Mouse (Mus musculus) liver, adult 2 months (tissue): Measurements from ENCODE around the gene Olfr622. TPM values are rescaled to one million over a fixed set of nuclear protein-coding genes. Genes with fewer than 3 reads are reported as not detected.

ENCODE experiments used
- DNase-seq: peaks from one replicate; pipeline ENCODE4 v3.0.0-alpha.2; 2011; ENCODE audit warnings: low read depth, low spot score; ENCODE audit errors: extremely low read depth
- H3K27ac ChIP-seq: fragments of 200-500 bp; replicated peaks from 2 replicates; pipeline ENCODE4 v1.5.1; 2012; ENCODE audit warnings: low read depth, mild to moderate bottlenecking, control low read depth, inconsistent platforms, low read length; ENCODE audit not compliant: insufficient read depth
- H3K27me3 ChIP-seq: fragments of 200-500 bp; 2 replicates; pipeline ENCODE4 v1.6.1; 2012; ENCODE audit warnings: mild to moderate bottlenecking, moderate library complexity, low read length, inconsistent platforms; ENCODE audit not compliant: control insufficient read depth, insufficient read depth
- H3K36me3 ChIP-seq: fragments of 200-500 bp; 2 replicates; pipeline ENCODE4 v1.6.1; 2012; ENCODE audit warnings: low read length, inconsistent platforms; ENCODE audit not compliant: control insufficient read depth, insufficient read depth
- H3K4me1 ChIP-seq: fragments of 200-500 bp; 2 replicates; pipeline ENCODE4 v1.6.1; 2011; ENCODE audit warnings: low read length; ENCODE audit not compliant: control insufficient read depth, insufficient read depth
- H3K4me3 ChIP-seq: fragments of 200-500 bp; 2 replicates; pipeline ENCODE4 v1.5.1; 2011; ENCODE audit warnings: low read depth, mild to moderate bottlenecking, control low read depth, low read length, moderate library complexity; ENCODE audit not compliant: insufficient read depth
- H3K79me2 ChIP-seq: fragments of 200-500 bp; 2 replicates; pipeline ENCODE4 v1.6.1; 2012; ENCODE audit warnings: inconsistent platforms, mild to moderate bottlenecking, low read length, moderate library complexity; ENCODE audit not compliant: control insufficient read depth, insufficient read depth
- H3K9ac ChIP-seq: fragments of 200-500 bp; 2 replicates; pipeline ENCODE4 v1.6.1; 2012; ENCODE audit warnings: low read depth, mild to moderate bottlenecking, control low read depth, inconsistent platforms, low read length
- CTCF ChIP-seq: fragments of 200-500 bp; IDR thresholded peaks from 2 replicates; pipeline ENCODE4 v1.5.1; 2011; ENCODE audit warnings: low read depth, low read length, control low read depth
- POLR2A ChIP-seq: fragments of 200-500 bp; IDR thresholded peaks from 2 replicates; pipeline ENCODE4 v1.6.1; 2011; ENCODE audit warnings: low read length, control low read depth; ENCODE audit not compliant: insufficient read depth; ENCODE audit errors: extremely low read depth
- WGBS: fragments of 180-500 bp; shearing (Covaris S2); methylation state at CpG from one replicate; pipeline ENCODE4 v1.1.7; 2018; 5-methylcytosine and 5-hydroxymethylcytosine counted together
- polyA plus RNA-seq: library from polyadenylated mRNA; depleted of rRNA; stranded (reverse); fragments of >200 nt; gene quantifications from 2 replicates; pipeline ENCODE4 v1.2.3, GENCODE M21; 2012; rRNA removed
- total RNA-seq: library from RNA; depleted of rRNA; stranded (reverse); fragments of >200 nt; gene quantifications from 2 replicates; pipeline ENCODE4 v1.2.3, GENCODE M21; 2014; rRNA removed

The Olfr622 gene
- total and polyA plus RNA-seq, 2 experiments = not detected

- H3K4me3 ChIP-seq = no peak within 1 kb of the TSS
- no peak within 1 kb of the TSS for H3K27ac ChIP-seq
- H3K79me2 ChIP-seq = no peaks in the 10 kb centered on the region
- H3K36me3 ChIP-seq = no peaks in the 10 kb centered on the region
- H3K9ac ChIP-seq = no peak within 1 kb of the TSS
- no peaks in the 10 kb centered on the region for H3K4me1 ChIP-seq
- H3K27me3 ChIP-seq = no peaks in the 10 kb centered on the region
- DNase-seq = no peak
- no peak for TF ChIP-seq CTCF
- WGBS = 59% methylated on average over 2 of the region's 2 CpGs
Measured at GRCm38 (mm10) chr7:103612434-103612833, 30.1 kb downstream of the Olfr622 start, which contains the start of gene Olfr620. Gene Olfr620, minus strand, starts transcription at chr7:103612534.

- WGBS = 79% methylated on average over 2 of the region's 2 CpGs
- DNase-seq = no peak
- no peak overlapping the region for H3K27ac ChIP-seq
- no peak overlapping the region for H3K9ac ChIP-seq
- H3K4me3 ChIP-seq = no peak overlapping the region
- no peaks in the 10 kb centered on the region for H3K4me1 ChIP-seq
- no peaks in the 10 kb centered on the region for H3K36me3 ChIP-seq
- TF ChIP-seq CTCF (no peak), POLR2A (no peak)
- H3K79me2 ChIP-seq = no peaks in the 10 kb centered on the region
- H3K27me3 ChIP-seq = no peaks in the 10 kb centered on the region
Measured at GRCm38 (mm10) chr7:103607425-103607824, 35.1 kb downstream of the Olfr622 start.

DNA sequence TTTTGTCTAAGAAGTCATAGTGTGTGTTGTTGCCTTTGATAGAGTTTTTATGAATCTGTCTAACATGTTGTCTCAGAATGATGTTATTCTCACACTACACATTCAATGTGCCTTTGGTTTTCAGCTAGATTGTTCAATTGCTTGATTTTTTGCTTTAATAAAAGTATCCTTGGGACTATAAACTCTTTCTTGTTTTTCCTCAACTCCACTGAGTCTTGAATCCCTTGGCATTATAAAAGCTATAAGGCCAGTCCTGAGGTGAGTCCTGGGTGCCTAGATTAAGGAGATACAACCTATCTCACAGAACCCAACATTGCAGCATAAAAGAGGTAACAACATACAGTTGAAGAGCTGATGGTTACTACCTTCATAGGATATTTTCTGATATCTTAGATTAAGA lies 42.2 kb downstream of the Olfr622 start, which contains the start of gene Olfr619:
Olfr619 (plus strand) TSS at position 301 of the 400 bp plus-strand sequence.
- no peaks in the 10 kb centered on the region for H3K27me3 ChIP-seq
- H3K9ac ChIP-seq = no peak within 1 kb of the TSS
- no peaks in the 10 kb centered on the region for H3K36me3 ChIP-seq
- H3K79me2 ChIP-seq = no peaks in the 10 kb centered on the region
- H3K27ac ChIP-seq = no peak within 1 kb of the TSS
- no peak within 1 kb of the TSS for H3K4me3 ChIP-seq
- H3K4me1 ChIP-seq = no peaks in the 10 kb centered on the region
- no peak for TF ChIP-seq POLR2A
- DNase-seq = no peak

- no peak within 1 kb of the TSS for H3K27ac ChIP-seq
- DNase-seq = no peak
- no peak for TF ChIP-seq CTCF
- no peak for TF ChIP-seq POLR2A
- H3K4me3 ChIP-seq = no peak within 1 kb of the TSS
- no peak within 1 kb of the TSS for H3K9ac ChIP-seq
- H3K4me1 ChIP-seq = no peaks in the 10 kb centered on the region
- no peaks in the 10 kb centered on the region for H3K79me2 ChIP-seq
- H3K27me3 ChIP-seq = no peaks in the 10 kb centered on the region
- WGBS = 56% methylated on average over 2 of the region's 2 CpGs
- H3K36me3 ChIP-seq = no peaks in the 10 kb centered on the region
Measured at GRCm38 (mm10) chr7:103589803-103590202, 52.7 kb downstream of the Olfr622 start, which contains the start of gene Olfr618. Gene Olfr618, plus strand, starts transcription at chr7:103590103.

Other genes with a start within 250 kb of the Olfr622 start
Only the 30 nearest of the 32 such genes appear.
- gene Olfr605, start 197.3 kb downstream of the Olfr622 start, total RNA-seq = not detected in 2 replicates
- not detected in 2 replicates for gene Olfr605, start 197.3 kb downstream of the Olfr622 start, polyA plus RNA-seq
- not detected in 2 replicates for gene Olfr606, start 193.7 kb downstream of the Olfr622 start, total RNA-seq
- gene Olfr606, start 193.7 kb downstream of the Olfr622 start, polyA plus RNA-seq = not detected in 2 replicates
- gene Olfr607, start 178.6 kb downstream of the Olfr622 start, total RNA-seq = not detected in 2 replicates
- not detected in 2 replicates for gene Olfr607, start 178.6 kb downstream of the Olfr622 start, polyA plus RNA-seq
- gene Olfr608, start 172.8 kb downstream of the Olfr622 start, total RNA-seq = not detected in 2 replicates
- not detected in 2 replicates for gene Olfr608, start 172.8 kb downstream of the Olfr622 start, polyA plus RNA-seq
- gene Olfr609, start 144.6 kb downstream of the Olfr622 start, total RNA-seq = not detected in 2 replicates
- gene Olfr609, start 144.6 kb downstream of the Olfr622 start, polyA plus RNA-seq = not detected in 2 replicates
- not detected in 2 replicates for gene Olfr610, start 130.6 kb downstream of the Olfr622 start, total RNA-seq
- gene Olfr610, start 130.6 kb downstream of the Olfr622 start, polyA plus RNA-seq = not detected in 2 replicates
- not detected in 2 replicates for gene Olfr611, start 121.9 kb downstream of the Olfr622 start, total RNA-seq
- gene Olfr611, start 121.9 kb downstream of the Olfr622 start, polyA plus RNA-seq = not detected in 2 replicates
- not detected in 2 replicates for gene Olfr612, start 100.0 kb downstream of the Olfr622 start, total RNA-seq
- not detected in 2 replicates for gene Olfr612, start 100.0 kb downstream of the Olfr622 start, polyA plus RNA-seq
- not detected in 2 replicates for gene Olfr613, start 94.6 kb downstream of the Olfr622 start, total RNA-seq
- not detected in 2 replicates for gene Olfr613, start 94.6 kb downstream of the Olfr622 start, polyA plus RNA-seq
- gene Olfr615, start 86.6 kb downstream of the Olfr622 start, total RNA-seq = not detected in 2 replicates
- gene Olfr615, start 86.6 kb downstream of the Olfr622 start, polyA plus RNA-seq = not detected in 2 replicates
- not detected in 2 replicates for gene Olfr616, start 73.6 kb downstream of the Olfr622 start, total RNA-seq
- gene Olfr616, start 73.6 kb downstream of the Olfr622 start, polyA plus RNA-seq = not detected in 2 replicates
- not detected in 2 replicates for gene Olfr617, start 69.6 kb downstream of the Olfr622 start, total RNA-seq
- not detected in 2 replicates for gene Olfr617, start 69.6 kb downstream of the Olfr622 start, polyA plus RNA-seq
- not detected in 2 replicates for gene Olfr618, start 52.6 kb downstream of the Olfr622 start, total RNA-seq
- not detected in 2 replicates for gene Olfr618, start 52.6 kb downstream of the Olfr622 start, polyA plus RNA-seq
- not detected in 2 replicates for gene Olfr619, start 42.1 kb downstream of the Olfr622 start, total RNA-seq
- gene Olfr619, start 42.1 kb downstream of the Olfr622 start, polyA plus RNA-seq = not detected in 2 replicates
- not detected in 2 replicates for gene Olfr620, start 30.2 kb downstream of the Olfr622 start, total RNA-seq
- gene Olfr620, start 30.2 kb downstream of the Olfr622 start, polyA plus RNA-seq = not detected in 2 replicates
- not detected in 2 replicates for gene Olfr623, start 21.0 kb upstream of the Olfr622 start, total RNA-seq
- not detected in 2 replicates for gene Olfr623, start 21.0 kb upstream of the Olfr622 start, polyA plus RNA-seq
- under 0.01 and 0.07 TPM in 2 replicates for gene Olfr624, start 28.5 kb upstream of the Olfr622 start, total RNA-seq
- not detected in 2 replicates for gene Olfr624, start 28.5 kb upstream of the Olfr622 start, polyA plus RNA-seq
- gene Olfr625-ps1, start 40.0 kb upstream of the Olfr622 start, total RNA-seq = not detected in 2 replicates
- not detected in 2 replicates for gene Olfr625-ps1, start 40.0 kb upstream of the Olfr622 start, polyA plus RNA-seq
- gene Olfr243, start 72.0 kb upstream of the Olfr622 start, total RNA-seq = not detected in 2 replicates
- not detected in 2 replicates for gene Olfr243, start 72.0 kb upstream of the Olfr622 start, polyA plus RNA-seq
- gene Olfr628, start 87.7 kb upstream of the Olfr622 start, total RNA-seq = not detected in 2 replicates
- not detected in 2 replicates for gene Olfr628, start 87.7 kb upstream of the Olfr622 start, polyA plus RNA-seq
- gene Olfr629, start 102.2 kb upstream of the Olfr622 start, total RNA-seq = not detected in 2 replicates
- not detected in 2 replicates for gene Olfr629, start 102.2 kb upstream of the Olfr622 start, polyA plus RNA-seq
- gene Olfr630, start 114.6 kb upstream of the Olfr622 start, total RNA-seq = not detected in 2 replicates
- gene Olfr630, start 114.6 kb upstream of the Olfr622 start, polyA plus RNA-seq = not detected in 2 replicates
- gene Olfr69, start 128.9 kb upstream of the Olfr622 start, total RNA-seq = not detected in 2 replicates
- not detected in 2 replicates for gene Olfr69, start 128.9 kb upstream of the Olfr622 start, polyA plus RNA-seq
- gene Olfr68, start 137.0 kb upstream of the Olfr622 start, total RNA-seq = not detected in 2 replicates
- gene Olfr68, start 137.0 kb upstream of the Olfr622 start, polyA plus RNA-seq = not detected in 2 replicates
- gene Olfr67, start 149.1 kb upstream of the Olfr622 start, total RNA-seq = not detected in 2 replicates
- not detected in 2 replicates for gene Olfr67, start 149.1 kb upstream of the Olfr622 start, polyA plus RNA-seq
- 116 and 144 TPM in 2 replicates for gene Hbb-bt, start 171.3 kb upstream of the Olfr622 start, total RNA-seq
- gene Hbb-bt, start 171.3 kb upstream of the Olfr622 start, polyA plus RNA-seq = 56.2 and 75.5 TPM in 2 replicates
- gene Hbb-bs, start 185.4 kb upstream of the Olfr622 start, total RNA-seq = 760 and 1,100 TPM in 2 replicates
- gene Hbb-bs, start 185.4 kb upstream of the Olfr622 start, polyA plus RNA-seq = 551 and 848 TPM in 2 replicates
- not detected in 2 replicates for gene Hbb-bh2, start 197.8 kb upstream of the Olfr622 start, total RNA-seq
- gene Hbb-bh2, start 197.8 kb upstream of the Olfr622 start, polyA plus RNA-seq = not detected in 2 replicates
- gene Hbb-bh1, start 200.5 kb upstream of the Olfr622 start, total RNA-seq = not detected in 2 replicates
- not detected in 2 replicates for gene Hbb-bh1, start 200.5 kb upstream of the Olfr622 start, polyA plus RNA-seq
- gene Hbb-y, start 210.5 kb upstream of the Olfr622 start, total RNA-seq = not detected in 2 replicates
- gene Hbb-y, start 210.5 kb upstream of the Olfr622 start, polyA plus RNA-seq = not detected in 2 replicates